Mouse (Mus musculus) erythroblast, embryonic 14.5 days (primary cell): ENCODE measurements around the gene Plcb4. TPM values are rescaled to one million over a fixed set of nuclear protein-coding genes. Genes with fewer than 3 reads are reported as not detected.

Source experiments
- H3K27me3 ChIP-seq: 2 replicates; pipeline ENCODE4 v1.6.1; 2012; ENCODE audit warnings: inconsistent platforms; ENCODE audit not compliant: control insufficient read depth
- H3K36me3 ChIP-seq: 2 replicates; pipeline ENCODE4 v1.6.1; 2012; ENCODE audit warnings: mild to moderate bottlenecking, inconsistent platforms; ENCODE audit not compliant: control insufficient read depth
- H3K4me1 ChIP-seq: 2 replicates; pipeline ENCODE4 v1.6.1; 2012; ENCODE audit warnings: inconsistent platforms; ENCODE audit not compliant: control insufficient read depth
- H3K4me3 ChIP-seq: replicated peaks from 2 replicates; pipeline ENCODE3; 2012; ENCODE audit warnings: moderate library complexity, mild to moderate bottlenecking, inconsistent platforms
- H3K9me3 ChIP-seq: 2 replicates; pipeline ENCODE4 v1.6.1; 2012; ENCODE audit warnings: low read length, inconsistent platforms, mixed read lengths; ENCODE audit not compliant: control insufficient read depth
- GATA1 ChIP-seq: IDR thresholded peaks from 2 replicates; pipeline ENCODE4 v1.6.1; 2012; ENCODE audit warnings: low read length, inconsistent platforms, mixed read lengths
- TAL1 ChIP-seq: IDR thresholded peaks from 3 replicates; pipeline ENCODE4 v1.6.1; 2012; ENCODE audit warnings: low read length, inconsistent platforms, mixed read lengths
- polyA plus RNA-seq: library from polyadenylated mRNA; stranded (reverse); fragments of >175 nt; gene quantifications from 2 replicates; pipeline ENCODE4 v1.2.3, GENCODE M21; 2012

Plcb4 gene
- polyA plus RNA-seq, 1 experiment, result not detected

GRCm38 (mm10) chr2:135828446-135828845 lies 169.6 kb downstream of the Plcb4 start:
- Histone ChIP-seq H3K9me3 (no peaks in the 10 kb centered on the region), H3K4me3 (no peak overlapping the region), H3K36me3 (no peaks in the 10 kb centered on the region), H3K27me3 (no peaks in the 10 kb centered on the region), H3K4me1 (no peaks in the 10 kb centered on the region)
- TF ChIP-seq GATA1 (no peak), TAL1 (no peak)

DNA sequence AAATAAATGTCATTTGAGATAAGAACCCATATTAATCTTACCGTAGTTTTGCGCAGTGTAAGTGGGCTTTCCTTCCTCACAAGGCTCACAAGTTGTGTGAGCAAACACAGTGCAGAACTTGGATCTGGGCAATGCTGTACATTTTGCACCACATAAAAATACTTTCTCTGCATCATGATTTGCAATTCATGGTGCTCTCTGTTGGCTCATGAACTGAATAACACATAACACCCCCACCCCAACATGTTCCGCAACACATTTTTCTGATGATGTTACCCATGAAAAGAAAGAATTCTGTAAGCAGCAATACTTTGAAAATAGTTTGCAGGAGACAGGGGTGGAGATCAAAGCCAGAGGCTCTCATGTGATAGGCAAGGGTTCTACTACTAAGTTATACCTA lies 174.9 kb downstream of the Plcb4 start:
- Histone ChIP-seq H3K9me3 (no peaks in the 10 kb centered on the region), H3K36me3 (no peaks in the 10 kb centered on the region), H3K4me3 (no peak overlapping the region), H3K27me3 (no peaks in the 10 kb centered on the region), H3K4me1 (no peaks in the 10 kb centered on the region)
- TF ChIP-seq TAL1 (no peak), GATA1 (no peak)

GRCm38 (mm10) chr2:135834435-135834834 lies 175.6 kb downstream of the Plcb4 start:
- no peaks in the 10 kb centered on the region for H3K36me3 ChIP-seq
- no peaks in the 10 kb centered on the region for H3K27me3 ChIP-seq
- no peaks in the 10 kb centered on the region for H3K4me1 ChIP-seq
- H3K4me3 ChIP-seq, result no peak overlapping the region
- H3K9me3 ChIP-seq, result no peaks in the 10 kb centered on the region
- no peak for TF ChIP-seq TAL1
- no peak for TF ChIP-seq GATA1

DNA sequence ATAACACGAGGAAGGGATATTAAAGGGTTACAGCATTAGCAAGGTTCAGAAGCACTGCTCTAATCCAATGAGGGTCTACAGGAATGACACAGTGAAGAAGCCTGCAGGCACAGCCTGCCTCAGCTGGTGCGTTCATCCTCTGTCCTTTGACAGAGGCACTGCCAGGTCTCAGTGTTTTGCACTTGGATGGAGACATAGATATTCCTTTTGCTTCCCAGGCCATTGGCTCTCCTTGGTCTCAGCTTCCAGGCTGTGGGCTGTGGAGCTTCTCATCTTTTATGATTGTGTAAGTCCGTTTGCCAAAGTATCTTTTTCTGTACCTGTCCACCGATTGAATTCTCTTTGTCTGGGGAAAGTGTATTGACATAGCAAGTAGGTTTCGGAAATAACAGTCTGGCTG lies 177.1 kb downstream of the Plcb4 start:
- H3K9me3 ChIP-seq, result no peaks in the 10 kb centered on the region
- no peaks in the 10 kb centered on the region for H3K36me3 ChIP-seq
- H3K4me3 ChIP-seq, result no peak overlapping the region
- TF ChIP-seq TAL1, result no peak
- no peak for TF ChIP-seq GATA1
- no peaks in the 10 kb centered on the region for H3K4me1 ChIP-seq
- no peaks in the 10 kb centered on the region for H3K27me3 ChIP-seq

GRCm38 (mm10) chr2:135836426-135836825 lies 177.6 kb downstream of the Plcb4 start:
- H3K4me3 ChIP-seq, result no peak overlapping the region
- TF ChIP-seq GATA1 (no peak), TAL1 (no peak)
- H3K27me3 ChIP-seq, result no peaks in the 10 kb centered on the region
- no peaks in the 10 kb centered on the region for H3K4me1 ChIP-seq
- no peaks in the 10 kb centered on the region for H3K36me3 ChIP-seq
- no peaks in the 10 kb centered on the region for H3K9me3 ChIP-seq

- no peaks in the 10 kb centered on the region for H3K4me1 ChIP-seq
- H3K27me3 ChIP-seq, result no peaks in the 10 kb centered on the region
- no peaks in the 10 kb centered on the region for H3K9me3 ChIP-seq
- H3K4me3 ChIP-seq, result no peak overlapping the region
- TF ChIP-seq GATA1, result no peak
- no peak for TF ChIP-seq TAL1
- no peaks in the 10 kb centered on the region for H3K36me3 ChIP-seq
Observed at GRCm38 (mm10) chr2:135837730-135838129, 178.9 kb downstream of the Plcb4 start.

- H3K4me1 ChIP-seq, result no peaks in the 10 kb centered on the region
- H3K27me3 ChIP-seq, result no peaks in the 10 kb centered on the region
- no peaks in the 10 kb centered on the region for H3K9me3 ChIP-seq
- H3K4me3 ChIP-seq, result no peak overlapping the region
- no peak for TF ChIP-seq TAL1
- no peak for TF ChIP-seq GATA1
- H3K36me3 ChIP-seq, result no peaks in the 10 kb centered on the region
Observed at GRCm38 (mm10) chr2:135838135-135838534, 179.3 kb downstream of the Plcb4 start.

DNA sequence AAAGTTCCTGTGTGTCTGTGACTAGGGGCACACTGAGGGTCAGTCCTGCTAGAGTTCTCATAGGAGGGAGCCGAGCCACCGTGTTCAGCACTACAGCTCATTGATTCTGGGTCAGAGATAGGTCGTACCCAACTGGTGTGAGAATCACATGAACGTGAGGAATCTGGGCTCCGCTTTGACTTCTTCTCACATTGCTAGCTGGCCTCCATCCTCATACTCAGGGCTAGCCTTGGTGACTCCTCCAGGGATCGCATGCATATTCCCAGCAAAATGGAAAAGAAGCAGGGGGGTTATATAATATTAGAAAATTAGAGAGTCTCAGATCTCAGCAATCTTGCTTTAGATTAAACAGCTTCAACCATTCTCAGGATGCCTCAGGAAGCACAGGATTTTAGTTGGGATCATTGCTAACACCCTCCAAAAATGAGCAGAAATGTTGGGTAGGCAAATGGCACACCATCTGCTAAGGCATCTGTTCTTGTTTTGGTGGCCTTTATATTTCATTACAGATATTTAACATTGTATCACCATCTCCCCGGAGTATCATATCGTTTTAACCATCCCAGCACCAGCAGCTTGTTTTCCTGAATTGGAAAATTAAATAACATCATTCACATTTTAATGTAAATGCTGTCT lies 180.0 kb downstream of the Plcb4 start:
- TF ChIP-seq GATA1 (no peak), TAL1 (no peak)
- no peaks in the 10 kb centered on the region for H3K9me3 ChIP-seq
- no peak overlapping the region for H3K4me3 ChIP-seq
- H3K36me3 ChIP-seq, result no peaks in the 10 kb centered on the region
- H3K27me3 ChIP-seq, result no peaks in the 10 kb centered on the region
- H3K4me1 ChIP-seq, result no peaks in the 10 kb centered on the region

GRCm38 (mm10) chr2:135843721-135844120 lies 184.9 kb downstream of the Plcb4 start:
- no peak for TF ChIP-seq GATA1
- TF ChIP-seq TAL1, result no peak
- no peaks in the 10 kb centered on the region for H3K4me1 ChIP-seq
- H3K36me3 ChIP-seq, result no peaks in the 10 kb centered on the region
- H3K9me3 ChIP-seq, result no peaks in the 10 kb centered on the region
- no peak overlapping the region for H3K4me3 ChIP-seq
- no peaks in the 10 kb centered on the region for H3K27me3 ChIP-seq

GRCm38 (mm10) chr2:135846903-135847302 lies 188.1 kb downstream of the Plcb4 start:
- H3K36me3 ChIP-seq, result no peaks in the 10 kb centered on the region
- no peaks in the 10 kb centered on the region for H3K9me3 ChIP-seq
- TF ChIP-seq GATA1 (no peak), TAL1 (no peak)
- H3K4me3 ChIP-seq, result no peak overlapping the region
- no peaks in the 10 kb centered on the region for H3K27me3 ChIP-seq
- no peaks in the 10 kb centered on the region for H3K4me1 ChIP-seq
